Mouse (Mus musculus) C3H10T1/2 (cell line): ENCODE measurements around the gene Serpinb3a. TPM values are rescaled to one million over a fixed set of nuclear protein-coding genes. Genes with fewer than 3 reads are reported as not detected.

Source experiments
- polyA plus RNA-seq, 2 experiments: library from polyadenylated mRNA; unstranded; fragments of >200 nt; fragmentation: generic; extraction: Trizol; gene quantifications; one replicate each; pipeline ENCODE4 v1.2.1; 2012; ENCODE audit warnings: missing spikeins in 2 of 2

Serpinb3a gene
- not detected for polyA plus RNA-seq

DNA sequence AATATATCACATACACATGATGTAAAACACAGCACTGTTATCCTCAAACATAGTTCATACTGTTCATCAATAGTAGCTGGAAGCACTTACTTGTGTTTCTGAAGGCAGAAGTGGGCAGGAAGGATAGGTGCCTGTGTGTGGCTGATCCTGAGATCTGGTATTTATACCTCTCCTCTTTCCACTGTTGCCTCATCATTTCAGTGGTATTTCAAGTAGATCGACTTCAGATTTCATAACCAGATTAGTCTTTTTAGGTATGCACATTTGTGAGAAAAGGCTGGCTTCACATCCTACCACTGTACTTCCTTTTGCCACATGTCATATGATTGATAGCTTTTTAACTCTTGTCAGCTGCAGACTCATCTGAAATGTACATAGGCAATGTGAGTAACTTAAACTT, at the start of gene Serpinb3a:
TSS of gene Serpinb3a (minus strand) at position 101 of the 400 bp plus-strand sequence.

GRCm38 (mm10) chr1:107083406-107083805, 31.3 kb upstream of the Serpinb3a start, which contains the start of gene Serpinb3d:
Gene Serpinb3d (minus strand): TSS chr1:107083506.

Other genes starting within 250 kb of the Serpinb3a start
- gene Serpinb5, start 191.1 kb downstream of the Serpinb3a start, polyA plus RNA-seq = not detected
- not detected for gene Serpinb12, start 117.9 kb downstream of the Serpinb3a start, polyA plus RNA-seq
- gene Serpinb13, start 71.3 kb downstream of the Serpinb3a start, polyA plus RNA-seq = not detected
- gene Serpinb3d, start 31.2 kb upstream of the Serpinb3a start, polyA plus RNA-seq = not detected
- not detected for gene Serpinb3b, start 226.1 kb upstream of the Serpinb3a start, polyA plus RNA-seq
- not detected for gene Serpinb3c, start 226.1 kb upstream of the Serpinb3a start, polyA plus RNA-seq